Mouse (Mus musculus) heart, embryonic 11.5 days (tissue): ENCODE results near the gene Prx. TPM values are rescaled to one million over a fixed set of nuclear protein-coding genes. Genes with fewer than 3 reads are reported as not detected.

Experiments
- ATAC-seq: fragments of 200-750 bp; cut with Nextera tagmentation; replicated peaks from 2 replicates; pipeline ENCODE4 v1.8.0; 2017; ENCODE audit warnings: moderate library complexity; ENCODE audit not compliant: insufficient number of reproducible peaks, low FRiP score, low TSS enrichment
- H3K27ac ChIP-seq: fragments of 300-500 bp; sonication (generic); 2 replicates; pipeline ENCODE4 v1.5.1; 2014; ENCODE audit warnings: mild to moderate bottlenecking, low read depth, low read length
- H3K27me3 ChIP-seq: fragments of 300-500 bp; sonication (generic); 2 replicates; pipeline ENCODE4 v1.6.1; 2014; ENCODE audit warnings: mild to moderate bottlenecking, low read length, mixed read lengths; ENCODE audit not compliant: control insufficient read depth, insufficient read depth
- H3K36me3 ChIP-seq: fragments of 300-500 bp; sonication (generic); 2 replicates; pipeline ENCODE4 v1.6.1; 2014; ENCODE audit warnings: mild to moderate bottlenecking, low read length, moderate library complexity, mixed read lengths; ENCODE audit not compliant: control insufficient read depth, insufficient read depth
- H3K4me1 ChIP-seq: fragments of 300-500 bp; sonication (generic); 2 replicates; pipeline ENCODE4 v1.6.1; 2014; ENCODE audit warnings: low read length; ENCODE audit not compliant: control insufficient read depth, insufficient read depth
- H3K4me2 ChIP-seq: fragments of 300-500 bp; sonication (generic); 2 replicates; pipeline ENCODE4 v1.6.1; 2014; ENCODE audit warnings: mild to moderate bottlenecking, moderate library complexity
- H3K4me3 ChIP-seq: fragments of 300-500 bp; sonication (generic); 2 replicates; pipeline ENCODE4 v1.5.1; 2014; ENCODE audit warnings: low read depth, low read length
- H3K9ac ChIP-seq: fragments of 300-500 bp; sonication (generic); 2 replicates; pipeline ENCODE4 v1.6.1; 2014; ENCODE audit warnings: mild to moderate bottlenecking, low read depth, low read length, moderate library complexity
- H3K9me3 ChIP-seq: fragments of 300-500 bp; sonication (generic); replicated peaks from 2 replicates; pipeline ENCODE4 v1.6.1; 2016; ENCODE audit warnings: low read length; ENCODE audit not compliant: control insufficient read depth
- WGBS: fragments of 180-500 bp; shearing (Covaris S2); extraction: QIAGEN DNeasy Blood & Tissue Kit; methylation state at CpG from one replicate; pipeline ENCODE4 v1.1.7; 2014; ENCODE audit not compliant: insufficient replicate concordance; 5-methylcytosine and 5-hydroxymethylcytosine counted together
- polyA plus RNA-seq: library from polyadenylated mRNA; unstranded; fragments of >200 nt; fragmentation: Nextera tagmentation; extraction: Ambion mirVana; gene quantifications from 2 replicates; pipeline ENCODE4 v1.2.1, GENCODE M21; 2014

Prx gene
- 0.76 and 0.96 TPM in 2 replicates for polyA plus RNA-seq

DNA sequence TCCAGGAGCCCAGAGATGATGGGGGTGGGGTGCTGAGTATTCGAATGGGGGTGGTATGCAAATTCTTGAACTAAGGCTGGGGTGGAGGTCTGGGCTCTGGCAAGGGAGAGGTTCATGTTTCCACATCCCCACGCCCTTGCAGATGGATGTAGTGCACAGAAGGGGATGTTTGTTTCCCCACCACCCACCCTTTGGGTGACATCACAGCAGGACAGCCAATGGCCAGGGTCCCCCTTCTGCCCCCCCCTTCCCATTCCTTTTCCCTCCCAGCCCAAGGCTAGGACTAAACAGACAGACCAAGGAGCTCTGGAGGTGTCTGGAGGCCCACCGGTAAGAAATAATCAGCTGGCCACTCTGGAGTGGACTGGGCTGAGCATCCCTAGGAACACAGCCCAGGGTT lies at the start of gene Prx:
Prx (plus strand) TSS at position 289 of the 400 bp plus-strand sequence.
- Histone ChIP-seq H3K4me3 (no peak within 1 kb of the TSS), H3K4me1 (peaks cover 14% of the 10 kb centered on the region), H3K27me3 (no peaks in the 10 kb centered on the region), H3K9ac (no peak within 1 kb of the TSS), H3K27ac (no peak within 1 kb of the TSS), H3K9me3 (no peaks in the 10 kb centered on the region), H3K4me2 (no peak within 1 kb of the TSS), H3K36me3 (no peaks in the 10 kb centered on the region)
- no peak for ATAC-seq
- WGBS, result 51% methylated on average over 3 of the region's 3 CpGs

- H3K27ac ChIP-seq, result no peak overlapping the region
- no peak overlapping the region for H3K4me3 ChIP-seq
- no peaks in the 10 kb centered on the region for H3K9me3 ChIP-seq
- no peak for ATAC-seq
- WGBS, result 93% methylated on average over 2 of the region's 2 CpGs
- no peaks in the 10 kb centered on the region for H3K36me3 ChIP-seq
- no peak overlapping the region for H3K9ac ChIP-seq
- H3K27me3 ChIP-seq, result no peaks in the 10 kb centered on the region; the same call in 1 of the 2 replicates
- H3K4me2 ChIP-seq, result no peak overlapping the region
- H3K4me1 ChIP-seq, result peaks cover 6% of the 10 kb centered on the region; the same call in 1 of the 2 replicates
Observed at GRCm38 (mm10) chr7:27451359-27451758, 47.8 kb upstream of the Prx start.

DNA sequence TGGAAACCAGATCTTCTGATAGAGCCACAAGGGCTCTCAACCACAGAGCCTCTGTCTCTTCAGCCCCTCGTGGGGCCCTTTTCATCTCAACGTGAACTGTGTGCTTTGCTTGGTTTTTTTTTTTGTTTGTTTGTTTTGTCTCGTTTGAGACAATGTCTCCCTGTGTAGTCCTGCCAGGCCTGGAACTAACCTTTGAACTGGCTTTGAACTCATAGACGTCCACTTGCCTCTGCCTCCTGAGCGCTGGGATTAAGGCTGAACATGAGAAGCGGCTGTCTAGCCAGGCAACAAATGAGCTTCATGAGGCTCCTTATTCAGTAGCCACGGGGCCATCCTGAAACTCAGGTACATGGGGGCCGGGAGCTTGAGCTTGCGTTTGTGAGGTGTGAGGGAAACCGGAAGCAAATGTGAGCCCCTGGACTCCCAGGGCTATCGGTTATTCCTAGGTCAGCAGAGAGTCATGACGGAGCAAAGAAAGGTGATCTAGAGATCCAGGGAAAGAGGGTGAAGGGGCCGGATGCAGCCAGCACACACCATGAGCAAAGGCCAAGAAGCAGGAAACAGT lies 46.8 kb upstream of the Prx start:
- ATAC-seq, result no peak
- no peaks in the 10 kb centered on the region for H3K9me3 ChIP-seq
- H3K4me3 ChIP-seq, result no peak overlapping the region
- no peak overlapping the region for H3K27ac ChIP-seq
- 55% methylated on average over 13 of the region's 13 CpGs for WGBS
- H3K36me3 ChIP-seq, result no peaks in the 10 kb centered on the region
- H3K4me2 ChIP-seq, result no peak overlapping the region
- H3K9ac ChIP-seq, result no peak overlapping the region
- H3K4me1 ChIP-seq, result no peaks in the 10 kb centered on the region
- H3K27me3 ChIP-seq, result no peaks in the 10 kb centered on the region

- no peak overlapping the region for H3K4me3 ChIP-seq
- H3K9me3 ChIP-seq, result no peaks in the 10 kb centered on the region
- no peak overlapping the region for H3K27ac ChIP-seq
- no peak overlapping the region for H3K4me2 ChIP-seq
- no peaks in the 10 kb centered on the region for H3K36me3 ChIP-seq
- WGBS, result 57% methylated on average over 10 of the region's 10 CpGs
- no peak overlapping the region for H3K9ac ChIP-seq
- no peak for ATAC-seq
- no peaks in the 10 kb centered on the region for H3K4me1 ChIP-seq
- no peaks in the 10 kb centered on the region for H3K27me3 ChIP-seq
Observed at GRCm38 (mm10) chr7:27454461-27455121, 44.5 kb upstream of the Prx start.

GRCm38 (mm10) chr7:27455273-27455672 lies 43.9 kb upstream of the Prx start:
- no peaks in the 10 kb centered on the region for H3K36me3 ChIP-seq
- 93% methylated on average over 3 of the region's 3 CpGs for WGBS
- no peak overlapping the region for H3K9ac ChIP-seq
- H3K27ac ChIP-seq, result no peak overlapping the region
- no peak overlapping the region for H3K4me3 ChIP-seq
- H3K9me3 ChIP-seq, result no peaks in the 10 kb centered on the region
- no peak overlapping the region for H3K4me2 ChIP-seq
- H3K4me1 ChIP-seq, result no peaks in the 10 kb centered on the region
- H3K27me3 ChIP-seq, result no peaks in the 10 kb centered on the region
- no peak for ATAC-seq

DNA sequence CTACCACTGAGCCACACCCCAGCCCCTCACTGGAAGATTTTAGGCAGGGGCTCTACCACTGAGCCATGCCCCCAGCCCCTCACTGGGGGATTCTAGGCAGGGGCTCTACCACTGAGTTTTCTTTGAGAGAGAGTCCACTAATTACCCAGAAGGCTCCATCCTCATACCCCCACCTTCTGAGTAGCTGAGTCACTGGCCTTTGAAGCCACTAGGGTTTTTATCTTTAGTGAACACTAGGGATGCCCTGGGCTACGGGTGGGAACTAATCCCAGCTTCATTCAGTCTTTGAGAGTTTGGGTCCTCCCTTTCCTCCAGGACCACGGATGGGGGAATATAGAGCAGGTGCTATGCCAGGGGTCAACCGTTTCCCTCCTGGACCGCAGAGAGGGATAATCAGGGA lies 40.5 kb upstream of the Prx start:
- H3K9ac ChIP-seq, result no peak overlapping the region
- peak; percentile 63; the same call in 1 of the 2 replicates for ATAC-seq
- 79% methylated on average over 4 of the region's 4 CpGs for WGBS
- H3K9me3 ChIP-seq, result no peaks in the 10 kb centered on the region
- H3K36me3 ChIP-seq, result peaks cover 4% of the 10 kb centered on the region; the same call in 1 of the 2 replicates
- no peak overlapping the region for H3K27ac ChIP-seq
- no peaks in the 10 kb centered on the region for H3K27me3 ChIP-seq
- H3K4me1 ChIP-seq, result no peaks in the 10 kb centered on the region
- no peak overlapping the region for H3K4me2 ChIP-seq
- no peak overlapping the region for H3K4me3 ChIP-seq

DNA sequence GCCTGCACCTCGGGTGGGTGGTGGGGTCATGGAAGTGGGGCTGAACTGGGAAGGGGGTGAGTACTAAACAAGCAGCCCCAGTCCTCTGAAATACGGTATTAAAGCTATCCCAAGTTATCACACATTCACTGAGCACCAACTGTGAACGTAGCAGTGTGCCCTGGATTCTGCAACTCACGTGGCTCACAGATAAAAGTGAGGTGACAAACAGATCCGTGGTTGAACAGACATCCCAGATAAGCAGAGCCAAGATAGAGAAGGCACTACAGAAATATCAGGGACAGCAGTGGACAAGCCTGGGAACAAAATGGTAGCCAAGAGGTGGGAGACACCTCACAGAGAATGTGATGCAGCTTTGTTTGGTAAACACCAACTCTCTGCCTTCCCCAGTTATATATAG lies 39.5 kb upstream of the Prx start:
- Histone ChIP-seq H3K27ac (no peak overlapping the region), H3K4me1 (no peaks in the 10 kb centered on the region), H3K9ac (no peak overlapping the region), H3K9me3 (no peaks in the 10 kb centered on the region), H3K36me3 (peaks cover 4% of the 10 kb centered on the region; the same call in 1 of the 2 replicates), H3K4me3 (no peak overlapping the region), H3K27me3 (no peaks in the 10 kb centered on the region), H3K4me2 (no peak overlapping the region)
- no peak for ATAC-seq
- 58% methylated on average over 5 of the region's 5 CpGs for WGBS

- no peak overlapping the region for H3K27ac ChIP-seq
- no peak overlapping the region for H3K9ac ChIP-seq
- H3K4me2 ChIP-seq, result no peak overlapping the region
- no peak overlapping the region for H3K4me3 ChIP-seq
- H3K4me1 ChIP-seq, result no peaks in the 10 kb centered on the region
- 75% methylated on average over 6 of the region's 6 CpGs for WGBS
- no peak for ATAC-seq
- peaks cover 4% of the 10 kb centered on the region; the same call in 1 of the 2 replicates for H3K36me3 ChIP-seq
- H3K27me3 ChIP-seq, result no peaks in the 10 kb centered on the region
- H3K9me3 ChIP-seq, result no peaks in the 10 kb centered on the region
Observed at GRCm38 (mm10) chr7:27460477-27460876, 38.6 kb upstream of the Prx start.

DNA sequence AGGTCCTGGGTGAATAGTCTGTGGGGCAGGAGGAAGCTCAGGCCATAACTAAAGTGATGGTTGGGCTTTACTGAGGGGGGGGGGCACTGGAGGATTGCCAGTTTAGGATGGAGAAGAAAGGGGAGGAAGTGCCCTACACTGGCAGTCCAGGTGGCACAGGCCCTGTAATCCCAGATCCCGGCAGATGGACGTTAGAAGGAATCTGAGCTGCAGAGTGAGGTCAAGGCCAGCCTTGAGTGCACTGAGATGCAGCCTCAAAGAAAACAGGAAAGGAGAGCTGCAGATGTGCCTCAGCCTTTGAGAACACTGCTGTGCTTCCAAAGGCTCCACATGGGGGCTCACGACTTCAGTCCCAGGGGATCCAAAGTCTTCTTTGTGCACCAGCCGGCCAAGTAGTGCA lies 31.5 kb upstream of the Prx start:
- H3K9ac ChIP-seq, result no peak overlapping the region
- no peak overlapping the region for H3K27ac ChIP-seq
- ATAC-seq, result no peak
- no peak overlapping the region for H3K4me3 ChIP-seq
- 0 out of 2 replicates have a peak, but pooled peaks cover 3% of the 10 kb centered on the region for H3K4me1 ChIP-seq
- no peak overlapping the region for H3K4me2 ChIP-seq
- no peaks in the 10 kb centered on the region for H3K27me3 ChIP-seq
- WGBS, result 38% methylated on average over 4 of the region's 4 CpGs
- H3K36me3 ChIP-seq, result peaks cover under 1% of the 10 kb centered on the region; the same call in 1 of the 2 replicates
- H3K9me3 ChIP-seq, result no peaks in the 10 kb centered on the region
